Mouse (Mus musculus) mouse trophoblast stem cell (cell line): ENCODE data around the gene Kctd19.

Experiments used
- in situ Hi-C, 2 experiments: fragments of 300-500 bp; cut with MseI, MboI; formaldehyde crosslinking; loops; 2 replicates in 1 of 2; 3 replicates in 1 of 2; pipeline ENCODE4 v1.15.1; 2025

Gene Kctd19

DNA sequence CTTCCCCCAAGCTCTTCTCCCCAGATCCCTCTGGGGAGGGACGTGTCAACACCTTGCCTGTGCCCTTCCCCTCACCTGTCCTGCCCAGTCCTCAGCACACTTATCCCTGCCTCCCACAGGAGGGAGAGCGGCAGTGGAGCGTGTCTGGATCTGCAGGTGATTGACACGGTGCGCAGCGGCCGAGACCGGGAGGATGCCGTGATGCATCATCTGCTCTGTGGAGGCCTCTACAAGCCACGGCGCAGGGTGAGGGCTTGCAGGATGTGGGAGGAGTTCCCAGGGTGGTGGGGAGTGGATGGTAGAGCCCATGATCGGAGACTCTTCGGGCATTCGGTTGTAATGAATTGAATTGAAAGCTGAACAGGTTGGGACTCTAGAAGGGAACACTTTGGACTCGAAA, 54.1 kb downstream of the Kctd19 start:
- in situ Hi-C loops = no loop called here

DNA sequence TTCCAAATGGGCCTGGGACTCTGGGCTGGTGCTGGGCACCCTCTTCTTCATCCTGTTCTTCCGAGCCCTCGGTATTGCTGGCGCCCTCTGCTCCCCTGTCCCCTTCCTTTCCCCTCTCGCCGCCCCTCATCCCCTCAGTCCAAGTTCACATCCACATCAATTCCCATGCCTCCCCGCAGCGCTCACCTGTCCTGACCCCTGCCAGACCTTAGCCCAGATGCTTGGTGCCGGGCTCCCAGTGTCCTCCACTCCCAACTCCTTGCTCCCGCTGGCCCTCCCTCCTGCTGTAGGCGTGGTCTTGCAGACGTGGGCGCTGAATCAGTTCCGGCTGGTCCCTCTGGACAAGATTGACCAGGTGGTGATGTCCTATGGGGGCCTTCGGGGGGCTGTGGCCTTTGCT, 56.6 kb downstream of the Kctd19 start:
- in situ Hi-C loops = no loop called here

DNA sequence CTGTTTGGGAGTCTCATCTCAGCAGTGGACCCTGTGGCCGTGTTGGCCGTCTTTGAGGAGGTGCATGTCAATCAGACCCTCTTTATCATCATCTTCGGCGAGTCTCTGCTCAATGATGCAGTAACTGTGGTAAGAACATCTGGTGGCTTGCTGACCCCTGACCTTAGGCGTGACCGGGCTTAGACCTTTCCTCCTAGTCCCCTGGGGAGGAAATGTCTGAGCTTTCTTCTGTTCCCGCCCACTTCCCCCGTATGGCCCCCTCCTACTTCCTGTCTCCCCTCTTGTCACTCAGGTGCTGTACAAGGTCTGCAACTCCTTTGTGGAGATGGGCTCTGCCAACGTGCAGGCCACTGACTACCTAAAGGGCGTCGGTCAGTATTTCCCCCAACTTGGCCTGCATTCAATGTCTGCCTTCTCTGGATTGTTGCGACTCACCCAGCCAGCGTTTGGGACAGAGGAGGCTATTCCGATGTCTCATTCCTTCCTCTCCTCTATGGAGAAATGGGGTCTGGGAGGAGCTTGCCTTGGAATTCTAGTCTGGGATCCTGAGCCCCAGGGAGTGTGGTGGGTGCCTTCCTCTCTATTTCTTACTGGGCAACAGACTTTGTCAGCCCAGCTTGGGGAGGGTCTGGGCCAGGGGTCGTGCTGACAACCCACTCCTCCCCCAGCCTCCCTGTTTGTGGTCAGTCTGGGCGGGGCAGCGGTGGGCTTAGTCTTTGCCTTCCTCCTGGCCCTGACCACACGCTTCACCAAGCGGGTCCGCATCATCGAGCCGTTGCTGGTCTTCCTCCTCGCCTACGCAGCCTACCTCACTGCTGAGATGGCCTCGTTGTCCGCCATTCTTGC, 57.9 kb downstream of the Kctd19 start:
- in situ Hi-C loops = no loop called here

DNA sequence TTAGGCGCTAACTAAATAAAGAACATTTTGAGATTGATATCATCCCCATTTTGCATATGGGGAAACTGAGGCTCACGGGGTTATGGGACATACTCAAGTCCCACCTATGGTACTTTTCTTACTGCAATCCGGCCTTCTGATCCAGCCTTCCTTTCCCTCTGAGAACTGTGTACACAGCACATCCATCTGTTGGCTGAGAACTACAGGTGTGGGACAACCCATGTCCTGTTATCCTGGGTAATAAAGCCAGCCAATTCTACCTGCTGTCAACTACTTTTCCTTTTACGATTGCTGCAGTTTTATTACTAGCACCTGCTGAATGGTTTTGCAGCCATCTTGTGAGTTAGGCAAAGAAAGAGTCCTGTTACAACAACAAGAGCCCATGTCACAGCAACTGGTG, 58.8 kb downstream of the Kctd19 start:
- in situ Hi-C loops = no loop called here

DNA sequence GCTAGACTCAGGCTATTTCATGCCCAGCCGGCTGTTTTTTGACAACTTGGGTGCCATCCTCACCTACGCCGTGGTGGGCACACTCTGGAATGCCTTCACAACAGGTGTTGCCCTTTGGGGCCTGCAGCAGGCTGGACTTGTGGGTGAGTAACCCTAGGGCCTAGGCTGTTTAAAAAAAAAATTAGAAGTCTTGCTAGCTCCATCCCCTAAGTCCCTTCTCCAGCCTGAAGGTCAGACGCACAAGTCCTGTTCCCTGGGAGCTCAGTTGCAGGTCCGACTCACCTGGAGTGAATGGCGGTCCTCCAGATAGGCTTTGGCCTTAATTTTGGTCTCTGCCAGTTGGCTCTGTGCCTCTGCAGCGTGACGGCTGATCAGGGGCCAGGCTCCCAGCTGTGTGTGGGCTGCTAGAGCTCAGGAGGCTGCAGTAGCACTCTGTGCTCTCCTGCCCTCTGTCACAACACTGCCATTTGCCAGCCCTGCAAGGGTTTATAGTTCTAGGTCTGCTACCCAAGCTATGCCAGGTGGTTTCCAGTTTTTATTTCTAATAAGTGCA, 59.6 kb downstream of the Kctd19 start:
- in situ Hi-C loops = no loop called here

DNA sequence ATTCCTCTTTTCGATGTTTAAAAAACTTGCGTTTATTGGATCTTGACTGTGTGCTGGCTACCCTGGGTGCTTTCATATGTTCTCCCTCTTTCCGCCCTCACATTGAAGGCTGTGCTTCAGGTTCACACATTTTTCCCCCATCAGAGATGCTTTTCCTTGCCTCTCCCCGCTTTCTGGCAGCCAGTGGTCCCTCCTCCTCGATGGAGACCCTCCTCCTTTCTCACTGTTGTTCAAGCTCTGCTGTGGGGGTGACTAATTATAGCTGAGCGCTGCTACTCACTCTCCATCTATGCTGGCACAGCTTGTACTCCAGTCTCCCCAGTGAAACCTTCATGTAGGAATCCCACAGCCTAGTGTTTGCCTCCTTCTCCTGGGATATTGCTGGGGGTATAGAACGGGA, 63.1 kb downstream of the Kctd19 start:
- in situ Hi-C loops = no loop called here

DNA sequence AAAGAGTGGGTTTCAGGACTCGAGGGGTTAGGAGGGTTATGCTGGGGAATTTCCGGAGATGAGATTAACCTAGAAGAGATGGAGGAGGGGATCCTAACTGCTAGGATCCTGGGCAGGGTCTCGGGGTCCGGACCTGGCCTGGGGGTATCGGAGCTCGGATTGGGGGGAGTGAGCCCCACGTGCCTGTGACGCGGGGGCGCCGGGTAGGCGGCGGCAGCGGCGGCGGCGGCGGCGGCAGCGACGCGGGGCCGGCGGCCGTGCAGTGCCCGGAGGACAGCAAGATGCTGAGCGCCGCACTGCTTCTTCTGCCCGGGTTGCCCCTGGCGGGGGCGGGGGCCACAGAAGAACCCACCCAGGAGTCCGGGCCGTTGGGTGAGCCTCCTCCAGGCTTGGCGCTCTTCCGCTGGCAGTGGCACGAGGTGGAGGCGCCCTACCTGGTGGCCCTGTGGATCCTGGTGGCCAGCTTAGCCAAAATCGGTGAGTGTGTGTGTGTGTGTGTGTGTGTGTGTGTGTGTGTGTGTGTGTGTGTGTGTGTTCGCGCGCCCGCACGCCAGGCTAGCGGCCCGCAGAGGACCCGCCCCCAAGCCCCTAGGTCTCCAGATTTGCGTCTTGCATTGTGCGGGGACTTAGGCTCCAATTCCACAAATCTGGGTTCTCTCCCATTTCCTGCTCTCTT, 64.1 kb downstream of the Kctd19 start:
- in situ Hi-C loops = no loop called here

DNA sequence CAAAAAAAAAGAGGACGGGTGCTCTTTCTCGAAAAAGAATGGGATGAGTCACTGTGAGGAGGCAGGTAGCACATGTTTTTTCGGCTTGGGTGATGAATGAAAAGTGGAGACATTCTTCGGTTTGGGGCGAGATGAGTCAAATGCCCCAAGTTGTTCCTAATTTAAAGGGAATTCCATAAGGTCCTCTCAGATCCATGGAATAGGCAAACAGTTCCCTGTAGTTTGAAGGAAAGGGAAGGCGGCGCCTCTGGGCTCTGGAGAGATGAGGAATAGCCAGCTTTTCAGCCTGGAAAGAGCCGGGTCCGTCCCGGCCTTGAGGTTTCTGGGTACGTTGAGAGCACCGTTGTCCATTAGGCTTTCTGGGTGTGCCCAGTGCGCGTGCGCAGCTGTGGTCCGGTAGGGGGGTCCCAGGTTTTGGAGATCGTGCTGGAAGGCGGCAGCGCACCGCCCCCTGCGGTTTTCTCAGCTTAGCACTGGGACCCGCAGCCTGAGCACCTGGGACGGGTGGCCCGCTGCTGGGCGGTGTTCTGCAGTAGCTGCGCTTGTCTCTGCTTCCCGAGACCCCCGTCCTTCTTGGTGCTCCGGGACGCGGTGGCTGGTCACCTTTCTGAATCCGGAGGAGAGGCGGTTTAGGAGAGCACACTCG, 64.7 kb downstream of the Kctd19 start, which contains the start of gene Slc9a5:
TSS of gene Slc9a5 (plus strand) at position 394 of the 646 bp plus-strand sequence.
- in situ Hi-C loops = no loop called here

DNA sequence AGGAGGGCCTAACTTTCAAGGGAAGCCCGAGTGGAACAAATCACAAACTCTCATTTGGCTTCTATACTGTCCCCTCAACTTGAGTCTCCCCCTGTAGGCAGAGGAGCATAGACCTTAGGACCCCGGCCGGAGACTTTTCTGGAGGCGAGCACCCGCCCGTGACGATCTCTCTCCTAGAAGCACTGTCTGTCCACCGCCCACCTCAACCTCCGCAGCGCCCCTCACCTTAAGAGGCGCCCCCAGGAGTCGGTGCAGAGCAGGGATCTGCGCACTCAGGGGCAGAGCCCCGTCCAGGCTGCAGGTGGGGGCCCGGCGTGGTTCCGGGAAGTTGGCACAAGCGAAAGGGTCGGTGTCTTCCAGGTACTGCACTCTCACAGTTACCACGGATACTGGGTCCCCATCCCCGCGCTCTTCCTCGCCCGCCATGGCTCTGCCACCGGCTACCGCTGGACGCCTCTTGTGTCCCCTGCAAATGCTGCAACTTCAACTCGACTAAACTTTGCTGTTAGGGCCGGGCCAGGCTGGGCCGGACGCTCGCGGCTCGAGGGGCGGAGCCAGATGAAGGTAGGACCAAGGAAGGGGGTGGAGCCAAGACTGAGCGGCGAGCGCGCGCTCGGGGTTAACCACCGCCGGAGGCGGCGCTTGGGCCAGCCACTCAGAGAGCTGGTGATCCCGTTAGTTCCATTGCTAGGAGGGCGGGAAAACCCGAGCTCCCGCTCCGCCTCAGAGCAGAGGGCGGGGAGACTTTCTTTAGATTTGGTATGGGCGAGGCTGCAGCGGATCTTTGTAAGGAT, 65.7 kb downstream of the Kctd19 start, which contains the start of gene Fhod1:
TSS of gene Fhod1 (minus strand) at position 526 of the 794 bp plus-strand sequence.
- in situ Hi-C loops = no loop called here

DNA sequence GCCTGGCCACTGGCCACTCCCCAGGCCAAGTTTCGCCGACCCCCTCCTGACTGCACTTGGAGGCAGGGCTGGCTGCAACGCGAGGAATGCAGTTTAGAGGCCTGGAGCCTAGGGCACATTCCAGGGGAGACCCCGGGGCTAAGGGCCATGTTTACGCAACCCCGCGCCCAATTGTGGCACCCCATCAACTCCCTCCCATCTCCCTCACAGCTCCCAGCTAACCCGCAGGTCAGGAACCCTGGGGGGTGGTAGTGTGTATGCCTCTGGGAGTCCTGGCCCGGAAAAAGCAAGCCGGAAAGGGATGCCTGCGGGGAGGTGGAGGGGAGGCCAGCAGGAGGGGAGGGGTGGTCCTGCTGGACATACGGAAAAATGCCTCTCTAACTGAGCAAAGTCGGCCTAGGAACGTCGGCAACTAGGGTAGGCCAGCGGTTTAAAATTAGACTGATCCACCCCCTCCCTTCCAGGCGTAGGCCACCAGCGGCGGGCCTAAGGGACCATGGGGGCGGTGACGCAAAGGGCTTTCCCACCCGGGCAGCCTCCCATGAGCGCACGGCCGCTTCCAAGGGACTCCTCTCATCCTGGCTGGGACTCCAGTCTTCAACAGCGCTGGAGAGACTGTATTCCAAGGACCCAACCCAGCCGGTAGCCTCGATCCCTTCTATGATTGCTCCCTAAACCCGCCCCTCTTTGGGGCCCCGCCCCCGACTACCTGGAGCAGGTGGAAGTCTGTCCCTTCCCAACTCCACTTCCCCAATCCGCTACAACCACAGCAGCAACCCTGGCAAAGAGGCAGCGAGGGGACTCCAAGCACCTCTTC, 66.5 kb downstream of the Kctd19 start:
- in situ Hi-C loops = no loop called here

DNA sequence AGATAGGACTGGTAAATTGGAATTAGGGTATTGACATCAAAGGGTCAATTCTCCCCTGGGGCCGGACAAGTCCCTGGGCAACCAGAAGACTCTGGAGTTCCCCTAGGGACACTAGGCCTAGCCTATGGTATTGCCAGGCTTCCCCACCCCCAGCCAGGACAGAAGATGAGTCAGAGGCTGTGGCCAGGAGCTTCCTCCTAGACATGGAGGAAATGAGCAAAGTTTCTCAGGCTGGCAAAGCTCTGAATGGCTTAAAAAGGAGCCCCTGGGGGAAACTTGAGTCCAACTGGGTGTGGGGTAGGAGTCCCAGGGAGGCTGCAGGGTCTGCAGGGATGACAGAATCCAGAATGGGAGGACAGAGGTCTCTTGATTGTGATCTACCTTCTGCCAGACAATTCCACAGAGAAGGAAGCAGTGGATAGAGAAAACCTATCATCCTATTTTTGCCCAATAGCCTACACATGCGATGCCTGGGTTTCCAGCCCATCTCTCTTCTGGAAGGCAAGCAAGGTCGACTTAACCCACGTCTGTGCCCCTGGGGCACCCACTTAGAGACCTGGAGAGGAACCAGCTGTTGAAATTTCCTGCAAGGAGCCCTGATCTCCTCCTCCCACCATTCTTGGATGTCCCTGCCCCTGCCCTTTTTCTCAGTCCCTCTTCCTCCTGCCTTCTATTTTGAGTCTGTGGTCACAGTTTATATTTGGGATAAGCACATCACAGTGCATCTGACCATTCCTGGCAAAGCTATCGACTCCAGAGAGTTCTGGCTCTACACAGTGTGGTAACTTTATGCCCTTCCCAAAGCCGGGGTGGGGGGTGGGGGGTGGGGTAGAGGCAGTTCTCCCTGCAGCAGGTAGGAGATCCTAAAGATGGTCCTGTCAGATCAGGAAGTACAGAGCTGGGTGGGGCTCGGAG, 68.0 kb downstream of the Kctd19 start:
- in situ Hi-C loops = no loop called here

DNA sequence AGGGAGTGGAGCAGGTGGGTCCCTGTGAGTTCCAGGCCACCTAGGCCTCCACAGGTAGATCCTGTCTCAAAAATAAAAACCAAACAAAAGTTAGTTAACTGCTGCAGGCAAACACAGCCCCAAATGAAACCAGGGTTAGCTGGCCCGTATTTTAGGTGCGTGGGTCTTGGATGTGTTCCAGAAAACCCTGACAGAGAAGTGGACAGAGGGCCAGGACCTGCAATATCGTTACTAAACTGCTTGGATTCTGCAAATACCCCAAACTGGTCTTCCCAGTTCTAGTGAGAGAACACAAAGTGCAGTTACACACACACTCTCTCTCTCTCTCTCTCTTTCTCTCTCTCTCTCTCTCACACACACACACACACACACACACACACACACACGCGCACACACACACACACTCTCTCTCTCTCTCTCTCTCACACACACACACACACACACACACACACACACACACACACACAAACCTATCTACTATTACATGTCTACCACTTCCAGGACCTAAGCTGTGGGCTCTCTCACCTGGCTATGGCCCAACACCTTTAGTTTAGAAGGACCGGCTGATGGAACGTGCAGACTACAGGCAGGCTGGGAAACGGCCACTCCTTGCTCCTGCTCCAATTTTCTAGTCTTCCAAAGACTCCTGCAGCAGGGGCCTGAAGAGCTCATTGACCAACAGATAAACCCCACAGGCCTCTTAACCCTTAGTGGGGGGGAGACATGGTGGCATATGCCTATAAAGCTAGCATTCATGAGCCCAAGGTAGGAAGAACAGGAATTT, 69.3 kb downstream of the Kctd19 start:
- in situ Hi-C loops = no loop called here

DNA sequence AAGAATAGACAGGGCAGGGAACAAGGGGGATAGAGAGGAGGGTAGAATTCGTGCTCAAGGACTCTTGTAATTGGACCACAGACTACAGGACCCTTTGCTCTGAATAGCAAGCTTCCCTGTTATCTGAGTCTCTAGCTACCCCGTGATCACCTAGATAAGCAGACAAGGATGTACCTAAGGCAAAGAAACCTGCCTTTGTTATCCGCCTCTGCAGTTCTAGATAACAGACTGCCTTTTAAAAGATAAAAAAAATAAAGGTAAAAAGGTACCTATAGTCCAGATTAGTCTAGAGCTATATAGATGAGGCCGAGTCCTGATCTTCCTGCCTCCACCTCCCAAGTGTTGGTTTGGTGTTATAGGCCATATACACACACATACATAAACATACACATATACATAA, 70.5 kb downstream of the Kctd19 start:
- in situ Hi-C loops = no loop called here

DNA sequence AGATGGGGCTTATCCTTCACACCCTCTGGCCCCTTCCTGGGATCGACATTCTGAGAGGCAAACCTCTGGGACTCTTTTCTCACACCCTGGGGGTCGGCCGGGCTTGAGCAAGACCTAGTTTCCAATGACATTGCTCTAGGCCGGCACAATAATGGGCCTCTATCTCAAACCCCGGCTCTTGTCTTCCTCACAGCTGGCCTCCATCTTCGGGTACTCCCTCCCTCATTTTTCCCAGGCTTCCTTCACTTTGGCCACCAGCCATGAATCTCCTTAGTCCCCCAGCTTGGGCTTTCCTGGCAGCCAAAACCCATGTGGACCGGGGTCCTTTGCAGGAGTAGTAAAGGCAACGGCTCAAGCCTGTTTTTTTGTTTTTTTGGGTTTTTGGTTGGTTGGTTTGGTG, 71.9 kb downstream of the Kctd19 start:
- in situ Hi-C loops = no loop called here

DNA sequence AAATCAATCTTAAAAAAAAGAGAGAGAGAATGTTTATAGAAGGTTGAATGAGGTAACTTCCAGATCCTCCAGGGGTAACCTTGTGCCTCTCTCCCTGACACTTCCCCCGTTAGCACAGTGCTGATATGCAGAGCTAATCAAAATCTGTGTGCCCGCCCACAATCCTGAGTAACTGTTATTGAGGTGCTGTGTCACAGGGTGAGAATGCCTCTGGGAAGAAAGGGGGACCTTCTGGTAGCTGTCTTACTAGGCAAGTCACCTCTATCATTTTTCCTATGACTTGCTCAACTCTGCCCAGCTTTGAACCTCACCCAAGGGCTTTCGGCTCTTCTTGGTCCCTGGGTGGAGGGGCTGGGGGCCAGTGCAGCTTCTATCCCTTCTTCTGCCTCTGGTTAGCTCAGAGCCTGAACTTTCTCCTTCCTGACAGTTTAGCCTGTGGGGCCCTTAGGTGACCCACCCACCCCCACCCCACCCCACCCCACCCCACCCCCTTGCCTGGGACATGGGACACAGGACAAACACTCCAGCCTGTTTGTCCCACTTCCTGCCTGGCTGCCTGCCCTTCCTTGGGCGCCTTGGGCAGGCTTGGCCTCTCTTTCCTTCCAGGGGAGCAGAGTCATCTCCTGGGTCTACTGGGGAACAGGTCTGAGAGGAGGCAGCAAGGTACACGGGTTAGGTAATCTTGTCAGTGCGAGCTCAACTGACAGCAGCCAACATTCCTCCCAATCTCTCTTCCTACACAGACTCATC, 73.2 kb downstream of the Kctd19 start:
- in situ Hi-C loops = no loop called here

DNA sequence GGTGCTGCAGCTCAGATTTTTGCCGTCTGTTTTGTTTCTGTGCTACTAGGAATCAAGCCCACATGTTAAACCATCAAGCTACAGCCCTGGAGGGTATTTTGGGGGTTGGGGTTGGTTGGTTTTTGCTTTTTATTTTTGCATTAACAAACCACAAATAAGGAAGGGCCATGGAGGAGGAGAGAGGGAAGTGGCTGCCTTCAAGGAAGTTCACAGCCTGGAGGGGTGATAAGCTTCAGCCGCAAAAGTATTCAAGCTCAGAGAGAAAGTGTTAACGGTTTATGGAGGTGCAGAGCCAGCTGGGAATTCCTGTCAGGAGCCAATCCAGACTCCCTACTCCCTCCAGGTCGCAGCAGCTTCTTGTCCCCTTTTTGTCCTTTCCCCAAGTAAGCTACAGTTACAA, 74.3 kb downstream of the Kctd19 start:
- in situ Hi-C loops = no loop called here

DNA sequence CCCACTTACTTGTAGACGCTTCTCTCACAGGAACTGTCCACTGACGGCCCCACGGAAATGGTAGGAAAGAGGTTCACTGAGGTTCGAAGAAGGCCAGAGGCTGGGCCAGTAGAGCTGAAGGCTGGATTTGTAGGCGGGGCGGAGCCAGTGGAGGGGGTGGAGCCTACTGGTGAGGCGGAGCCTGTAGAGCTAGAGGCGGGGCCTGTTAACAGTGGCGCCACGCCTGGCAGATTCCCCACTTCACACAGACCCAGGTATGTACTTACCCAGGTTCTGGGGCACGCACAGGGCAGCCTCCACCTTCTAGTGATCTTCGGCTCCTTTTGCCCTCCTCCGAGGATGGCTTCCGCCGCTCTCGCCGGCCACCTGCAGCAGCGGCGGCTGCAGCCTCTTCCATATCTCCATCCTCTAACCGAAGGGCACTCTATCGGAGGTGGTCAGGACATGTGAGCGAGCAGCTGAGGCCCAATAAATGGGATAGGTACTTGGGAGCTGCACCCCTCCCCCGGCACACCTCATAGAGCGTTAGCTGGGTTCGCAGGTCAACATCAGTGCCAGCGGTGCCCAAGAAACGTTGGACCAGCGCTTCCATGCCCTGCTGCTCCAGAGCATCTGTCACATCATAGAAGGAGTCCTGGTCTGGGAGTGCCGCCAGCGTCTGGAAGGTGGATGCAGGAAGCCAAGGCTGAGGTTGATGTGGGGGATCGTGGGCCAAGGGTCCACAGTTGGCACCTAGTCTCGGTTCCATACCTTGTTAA, 76.8 kb downstream of the Kctd19 start:
- in situ Hi-C loops = no loop called here
